Mouse (Mus musculus): ENCODE measurements around the gene Anks1. TPM values are rescaled to one million over a fixed set of nuclear protein-coding genes. Genes with fewer than 3 reads are reported as not detected.

Gene Anks1
- polyA plus RNA-seq, 3 experiments from 2014 or later, result 1.9 to 5.0 (median 3.8) TPM

GRCm38 (mm10) chr17:28022854-28023655 is 113.9 kb downstream of the Anks1 start:
- ATAC-seq, result no peak

DNA sequence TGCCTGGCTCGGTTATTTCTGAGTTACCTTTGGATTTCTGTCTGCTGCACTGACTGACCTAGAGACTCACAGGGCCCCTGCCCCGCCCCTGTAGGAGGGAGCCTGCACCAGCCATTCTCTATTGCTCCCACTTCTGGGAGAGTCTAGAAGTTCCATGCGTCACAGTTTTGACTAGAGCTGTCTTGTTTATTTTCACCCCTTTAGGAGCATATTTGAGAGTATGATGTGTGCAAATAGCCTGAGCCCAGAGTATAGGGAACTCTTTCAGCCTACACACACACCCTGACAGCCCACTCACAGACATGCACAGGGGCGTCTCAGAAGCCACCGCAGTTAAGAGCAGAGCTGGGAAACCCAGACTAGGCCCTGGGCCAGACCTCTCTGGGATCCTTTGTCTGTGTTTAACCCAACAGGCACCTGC is 116.4 kb downstream of the Anks1 start:
- ATAC-seq, result no peak

- no peak for ATAC-seq
Measured at GRCm38 (mm10) chr17:28026111-28026872, 117.2 kb downstream of the Anks1 start.

DNA sequence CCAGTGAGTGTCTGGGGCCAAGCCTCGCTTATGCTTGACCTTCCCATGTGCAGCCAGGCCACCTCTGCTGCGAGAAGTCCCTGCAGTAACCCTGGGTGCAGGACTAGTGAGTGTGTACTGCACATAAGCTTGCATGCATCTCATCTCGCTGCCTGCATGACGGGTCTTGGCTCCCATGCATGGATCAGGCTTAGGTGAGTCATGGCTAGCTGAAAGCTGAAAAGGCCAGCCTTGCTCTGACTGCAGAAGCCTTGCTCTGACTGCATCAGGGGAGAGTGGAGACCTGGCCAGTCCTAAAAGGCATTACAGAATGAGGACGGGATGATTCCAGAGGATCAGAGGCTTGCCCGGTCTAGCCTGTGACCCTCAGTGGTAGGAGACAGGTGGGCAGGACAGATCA is 118.1 kb downstream of the Anks1 start:
- no peak for ATAC-seq

DNA sequence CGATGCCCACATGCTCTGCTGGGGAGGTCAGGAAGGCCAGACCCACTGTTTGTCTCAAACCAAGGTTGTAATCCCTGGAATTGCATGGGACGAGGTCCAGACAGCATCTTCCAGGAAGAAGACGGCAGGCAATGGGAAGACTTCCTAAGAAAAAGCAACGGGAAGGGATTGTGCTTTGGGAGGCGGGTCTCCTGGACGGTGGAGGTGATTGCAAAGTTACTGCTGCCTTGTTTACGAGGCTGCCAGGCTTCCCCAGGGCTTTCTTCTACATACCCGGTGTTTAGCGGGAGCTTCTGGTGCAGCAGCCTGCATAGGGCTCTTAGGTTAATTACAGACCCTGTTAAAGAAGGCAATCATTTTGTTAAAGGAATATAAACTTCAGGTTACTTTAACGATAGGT is 119.1 kb downstream of the Anks1 start:
- no peak for ATAC-seq

GRCm38 (mm10) chr17:28029308-28029707 is 120.2 kb downstream of the Anks1 start:
- ATAC-seq, result no peak

DNA sequence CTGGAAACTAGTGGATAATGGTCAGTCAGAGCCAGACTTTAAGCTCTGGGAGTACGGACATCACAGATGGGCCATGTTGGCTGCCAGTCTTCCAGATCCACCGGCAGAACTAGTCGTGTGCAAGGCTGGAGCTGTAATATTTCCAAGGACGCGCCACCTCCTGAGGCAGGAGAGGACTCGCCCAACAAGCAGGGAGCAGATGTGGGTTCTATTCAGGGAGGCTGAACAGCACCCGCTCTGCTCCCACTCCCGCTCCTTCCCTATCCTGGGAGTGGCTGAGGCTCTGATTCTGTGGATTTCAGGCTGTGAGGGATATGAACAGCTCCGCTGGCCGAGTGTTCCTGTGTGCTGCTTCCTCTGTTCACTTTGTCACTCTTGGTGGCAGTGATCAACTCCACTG is 121.3 kb downstream of the Anks1 start:
- no peak for ATAC-seq

- no peak for ATAC-seq
Measured at GRCm38 (mm10) chr17:28031281-28031941, 122.3 kb downstream of the Anks1 start.

DNA sequence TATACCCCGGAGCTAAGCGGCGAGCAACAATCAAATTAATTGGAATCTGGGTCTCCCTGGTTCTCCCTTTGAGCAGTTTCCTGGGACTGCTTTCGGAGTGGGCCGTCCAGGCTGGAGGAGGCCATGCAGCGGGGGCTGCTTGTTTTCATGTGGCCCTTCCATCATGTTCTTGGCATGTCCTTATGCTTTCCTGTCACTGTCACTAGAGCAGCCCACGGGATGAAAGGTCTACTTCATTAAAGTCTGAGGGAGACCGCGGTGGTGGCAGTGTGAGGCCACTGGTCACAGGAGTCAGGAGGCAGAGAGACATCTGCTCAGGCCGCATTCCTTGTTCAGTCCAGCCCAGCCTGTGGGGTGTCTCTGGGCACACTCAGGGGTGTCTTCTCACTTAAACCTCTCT is 123.1 kb downstream of the Anks1 start:
- ATAC-seq, result no peak

GRCm38 (mm10) chr17:28033046-28033580 is 124.0 kb downstream of the Anks1 start:
- ATAC-seq, result no peak

- ATAC-seq, result no peak
Measured at GRCm38 (mm10) chr17:28034986-28035385, 125.9 kb downstream of the Anks1 start.

- no peak for ATAC-seq
Measured at GRCm38 (mm10) chr17:28036813-28037756, 128.0 kb downstream of the Anks1 start.

- ATAC-seq, result no peak
Measured at GRCm38 (mm10) chr17:28040620-28041019, 131.5 kb downstream of the Anks1 start.

GRCm38 (mm10) chr17:28041298-28041697 is 132.2 kb downstream of the Anks1 start:
- ATAC-seq, result no peak

DNA sequence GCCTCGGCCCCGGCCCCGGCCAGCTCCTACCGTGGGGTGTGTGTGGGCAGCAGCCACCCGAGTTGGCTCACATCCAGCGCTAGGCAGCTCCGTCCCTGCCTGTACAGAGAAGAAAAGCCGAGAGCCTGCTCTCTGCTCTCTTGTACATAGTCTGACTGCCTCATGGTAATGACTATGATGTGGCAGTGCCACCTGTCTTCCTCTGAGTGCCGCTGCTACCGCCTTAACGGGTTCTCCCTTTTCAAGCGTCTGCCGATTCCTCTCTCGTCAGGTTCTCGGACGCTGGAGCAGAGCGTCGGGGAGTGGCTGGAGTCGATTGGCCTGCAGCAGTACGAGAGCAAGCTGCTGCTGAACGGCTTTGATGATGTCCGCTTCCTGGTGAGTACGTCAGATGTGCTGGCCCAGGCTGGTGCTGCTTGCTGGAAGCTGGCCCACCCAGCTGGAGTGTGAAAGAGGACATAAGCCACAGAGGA is 133.2 kb downstream of the Anks1 start:
- no peak for ATAC-seq

GRCm38 (mm10) chr17:28047017-28047416 is 137.9 kb downstream of the Anks1 start:
- ATAC-seq, result no peak

GRCm38 (mm10) chr17:28047520-28047919 is 138.4 kb downstream of the Anks1 start:
- no peak for ATAC-seq

- ATAC-seq, result no peak
Measured at GRCm38 (mm10) chr17:28048425-28048824, 139.3 kb downstream of the Anks1 start.

GRCm38 (mm10) chr17:28050210-28050609 is 141.1 kb downstream of the Anks1 start:
- ATAC-seq, result no peak

- ATAC-seq, result no peak
Measured at GRCm38 (mm10) chr17:28052293-28052863, 143.3 kb downstream of the Anks1 start.

DNA sequence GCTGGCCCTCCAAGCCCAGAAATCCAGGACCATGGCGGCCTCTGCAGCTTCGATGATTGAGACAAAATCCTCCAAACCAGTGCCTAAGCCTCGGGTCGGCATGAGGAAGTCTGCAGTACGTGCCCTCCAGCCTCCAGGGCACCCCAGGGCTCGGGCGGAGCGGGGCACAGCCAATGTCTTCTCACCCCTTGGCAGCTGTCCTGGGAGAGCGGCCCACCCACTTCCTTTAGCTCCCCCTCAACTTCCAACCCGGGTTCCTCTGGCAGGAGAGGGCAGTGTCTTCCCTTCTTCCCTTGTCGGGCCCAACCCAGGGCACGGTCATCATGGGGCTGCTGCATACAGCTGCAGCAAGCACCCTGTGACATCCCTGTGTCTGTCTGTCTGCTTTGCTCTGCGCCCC is 149.2 kb downstream of the Anks1 start:
- ATAC-seq, result no peak
